Mouse (Mus musculus): Measurements from ENCODE around the gene Snx6.

- TF ChIP-seq CTCF (IDR thresholded peaks at IDR 0.05; ENCODE audit: extremely low read depth, insufficient read length, insufficient replicate concordance, low read depth, low read length) (no peak), POLR2A (IDR thresholded peaks at IDR 0.05; ENCODE audit: low read depth, low read length) (no peak)
Observed at GRCm38 (mm10) chr12:54748647-54749046, 46.9 kb downstream of the Snx6 start.
